Mouse (Mus musculus) bone marrow macrophage, adult 2 months (primary cell): ENCODE data around the gene Il27.

Experiments
- CTCF ChIP-seq: IDR thresholded peaks from 2 replicates; pipeline ENCODE4 v1.5.1; 2012; ENCODE audit warnings: low read depth, mild to moderate bottlenecking, low read length, moderate library complexity
- POLR2A ChIP-seq: IDR thresholded peaks from 2 replicates; pipeline ENCODE4 v1.6.1; 2012; ENCODE audit warnings: mild to moderate bottlenecking, low read depth, low read length, borderline replicate concordance

DNA sequence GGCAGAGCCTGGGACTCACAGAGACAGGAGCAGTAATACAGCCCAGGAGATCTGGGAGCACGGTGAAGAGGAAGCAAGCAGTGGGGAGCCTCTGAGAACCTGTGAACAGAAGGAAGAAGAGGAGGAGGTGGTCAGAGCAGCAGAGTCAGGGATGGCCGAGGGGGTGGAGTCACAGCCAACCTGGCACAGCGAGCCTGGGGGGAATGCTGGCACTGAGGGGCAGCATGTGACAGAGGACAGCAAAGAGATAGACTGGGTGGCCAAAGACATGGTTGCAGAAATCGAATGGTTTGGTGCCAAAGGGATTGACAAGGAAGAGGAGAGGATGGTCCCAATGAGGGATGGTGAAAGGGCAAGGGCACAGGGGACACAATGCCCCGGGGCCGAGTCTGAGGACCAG, 9.0 kb downstream of the Il27 start, which contains the start of gene Cln3:
- TF ChIP-seq CTCF = no peak
- TF ChIP-seq POLR2A = no peak
